Mouse (Mus musculus) hindbrain, embryonic 14.5 days (tissue): Measurements from ENCODE around the gene Cdkn2c. TPM values are rescaled to one million over a fixed set of nuclear protein-coding genes. Genes with fewer than 3 reads are reported as not detected.

ENCODE experiments used
- ATAC-seq: fragments of 200-750 bp; cut with Nextera tagmentation; 2 replicates; pipeline ENCODE4 v1.8.0; 2017; ENCODE audit warnings: moderate number of reproducible peaks, mild to moderate bottlenecking, moderate TSS enrichment, moderate library complexity; ENCODE audit not compliant: low FRiP score
- DNase-seq: peaks from one replicate; pipeline ENCODE4 v3.0.0-alpha.2; 2015; ENCODE audit warnings: low spot score
- H3K27ac ChIP-seq: fragments of 300-500 bp; sonication (generic); 2 replicates; pipeline ENCODE4 v1.5.1; 2014; ENCODE audit warnings: mild to moderate bottlenecking, moderate library complexity
- H3K27me3 ChIP-seq: fragments of 300-500 bp; sonication (generic); 2 replicates; pipeline ENCODE4 v1.6.1; 2014; ENCODE audit warnings: mild to moderate bottlenecking, low read length, mixed read lengths; ENCODE audit not compliant: control insufficient read depth, insufficient read depth
- H3K36me3 ChIP-seq: fragments of 300-500 bp; sonication (generic); replicated peaks from 2 replicates; pipeline ENCODE4 v1.6.1; 2014; ENCODE audit not compliant: control insufficient read depth, insufficient read depth
- H3K4me1 ChIP-seq: fragments of 300-500 bp; sonication (generic); replicated peaks from 2 replicates; pipeline ENCODE4 v1.6.1; 2014; ENCODE audit warnings: antibody characterized with exemption, low read length, mixed read lengths; ENCODE audit not compliant: control insufficient read depth, insufficient read depth
- H3K4me2 ChIP-seq: fragments of 300-500 bp; sonication (generic); replicated peaks from 2 replicates; pipeline ENCODE4 v1.6.1; 2014; ENCODE audit warnings: mild to moderate bottlenecking, moderate library complexity
- H3K4me3 ChIP-seq: fragments of 300-500 bp; sonication (generic); replicated peaks from 2 replicates; pipeline ENCODE4 v1.5.1; 2014; ENCODE audit warnings: mild to moderate bottlenecking, low read length
- H3K9ac ChIP-seq: fragments of 300-500 bp; sonication (generic); 2 replicates; pipeline ENCODE4 v1.6.1; 2014
- H3K9me3 ChIP-seq: fragments of 300-500 bp; sonication (generic); 2 replicates; pipeline ENCODE4 v1.6.1; 2016; ENCODE audit warnings: low read length; ENCODE audit not compliant: control insufficient read depth
- WGBS: fragments of 180-500 bp; shearing (Covaris S2); extraction: QIAGEN DNeasy Blood & Tissue Kit; methylation state at CpG from one replicate; pipeline ENCODE4 v1.1.7; 2014; 5-methylcytosine and 5-hydroxymethylcytosine counted together
- polyA plus RNA-seq: library from polyadenylated mRNA; unstranded; fragments of >200 nt; fragmentation: Nextera tagmentation; extraction: Ambion mirVana; gene quantifications from 2 replicates; pipeline ENCODE4 v1.2.1, GENCODE M21; 2014

Cdkn2c gene
- polyA plus RNA-seq, 1 experiment from 2014 or later = 2.8 TPM

DNA sequence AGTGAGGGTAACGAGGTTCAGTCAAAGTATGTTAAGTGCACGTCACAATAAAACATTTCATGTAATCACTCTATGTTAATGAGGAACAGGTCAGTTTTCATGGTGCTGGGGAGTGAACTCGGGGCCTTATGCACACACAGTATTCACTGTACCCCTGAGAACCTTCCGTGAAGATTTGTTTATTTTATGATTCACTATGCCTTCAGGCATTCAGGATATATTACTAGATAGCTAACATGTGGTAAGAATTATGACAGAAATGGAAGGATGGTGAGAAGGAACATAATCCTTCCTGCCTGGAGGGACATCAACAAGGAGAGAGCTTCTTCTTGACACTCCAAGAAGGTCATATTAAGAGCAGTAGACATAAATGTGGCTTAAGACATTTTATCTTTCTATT is 19.7 kb downstream of the Cdkn2c start:
- H3K36me3 ChIP-seq = no peaks in the 10 kb centered on the region
- H3K27ac ChIP-seq = no peak overlapping the region
- WGBS = 82% methylated on average over 4 of the region's 4 CpGs
- no peak overlapping the region for H3K4me2 ChIP-seq
- no peaks in the 10 kb centered on the region for H3K4me1 ChIP-seq
- H3K4me3 ChIP-seq = no peak overlapping the region
- DNase-seq (no peak), ATAC-seq (no peak)
- H3K9me3 ChIP-seq = no peaks in the 10 kb centered on the region
- 0 out of 2 replicates have a peak, but pooled peaks cover 10% of the 10 kb centered on the region for H3K27me3 ChIP-seq
- no peak overlapping the region for H3K9ac ChIP-seq

GRCm38 (mm10) chr4:109641451-109641850 is 25.5 kb downstream of the Cdkn2c start:
- Histone ChIP-seq H3K4me2 (no peak overlapping the region), H3K4me1 (no peaks in the 10 kb centered on the region), H3K4me3 (no peak overlapping the region), H3K9me3 (no peaks in the 10 kb centered on the region), H3K9ac (no peak overlapping the region), H3K27ac (no peak overlapping the region), H3K36me3 (no peaks in the 10 kb centered on the region), H3K27me3 (no peaks in the 10 kb centered on the region)
- no peak for DNase-seq
- 65% methylated on average over 3 of the region's 3 CpGs for WGBS
- no peak for ATAC-seq

- 90% methylated on average over 7 of the region's 7 CpGs for WGBS
- Histone ChIP-seq H3K36me3 (no peaks in the 10 kb centered on the region), H3K9me3 (no peaks in the 10 kb centered on the region), H3K27me3 (no peaks in the 10 kb centered on the region), H3K4me1 (no peaks in the 10 kb centered on the region), H3K27ac (no peak overlapping the region), H3K4me2 (no peak overlapping the region), H3K9ac (no peak overlapping the region), H3K4me3 (no peak overlapping the region)
- ATAC-seq = no peak
- no peak for DNase-seq
Observed at GRCm38 (mm10) chr4:109640141-109640540, 26.8 kb downstream of the Cdkn2c start.

DNA sequence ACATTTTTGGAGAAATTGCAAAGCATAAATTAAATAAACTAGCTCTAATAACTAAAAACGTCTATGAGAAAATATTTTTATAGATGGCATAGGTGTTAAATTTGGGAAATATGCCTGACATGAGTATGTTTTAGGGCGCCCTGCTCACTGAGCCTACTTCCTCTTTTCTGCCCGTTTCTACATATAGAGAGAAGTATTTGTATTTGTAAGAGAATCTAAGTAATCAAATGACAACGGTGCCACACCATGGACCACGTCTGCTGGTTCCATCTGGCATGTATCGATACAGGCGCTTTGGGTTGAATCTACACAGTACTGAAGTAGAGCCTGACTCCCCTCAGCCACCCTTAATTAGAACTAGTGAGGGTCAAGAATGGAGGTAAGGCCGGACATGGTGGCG is 27.6 kb downstream of the Cdkn2c start:
- Histone ChIP-seq H3K27ac (no peak overlapping the region), H3K9me3 (no peaks in the 10 kb centered on the region), H3K9ac (no peak overlapping the region), H3K4me1 (no peaks in the 10 kb centered on the region), H3K4me2 (no peak overlapping the region), H3K4me3 (no peak overlapping the region), H3K36me3 (no peaks in the 10 kb centered on the region), H3K27me3 (no peaks in the 10 kb centered on the region)
- DNase-seq (no peak), ATAC-seq (no peak)
- WGBS = 90% methylated on average over 9 of the region's 9 CpGs

GRCm38 (mm10) chr4:109634971-109635370 is 32.0 kb downstream of the Cdkn2c start:
- H3K9ac ChIP-seq = no peak overlapping the region
- no peak overlapping the region for H3K27ac ChIP-seq
- H3K27me3 ChIP-seq = no peaks in the 10 kb centered on the region
- ATAC-seq = no peak
- no peak for DNase-seq
- 95% methylated on average over 2 of the region's 2 CpGs for WGBS
- no peak overlapping the region for H3K4me2 ChIP-seq
- no peaks in the 10 kb centered on the region for H3K36me3 ChIP-seq
- no peaks in the 10 kb centered on the region for H3K4me1 ChIP-seq
- no peak overlapping the region for H3K4me3 ChIP-seq
- no peaks in the 10 kb centered on the region for H3K9me3 ChIP-seq

GRCm38 (mm10) chr4:109631029-109631428 is 36.0 kb downstream of the Cdkn2c start:
- no peak overlapping the region for H3K9ac ChIP-seq
- H3K4me1 ChIP-seq = no peaks in the 10 kb centered on the region
- no peaks in the 10 kb centered on the region for H3K27me3 ChIP-seq
- H3K9me3 ChIP-seq = no peaks in the 10 kb centered on the region
- H3K27ac ChIP-seq = no peak overlapping the region
- DNase-seq = no peak
- H3K4me2 ChIP-seq = no peak overlapping the region
- no peaks in the 10 kb centered on the region for H3K36me3 ChIP-seq
- no peak for ATAC-seq
- WGBS = 90% methylated on average over 4 of the region's 4 CpGs
- no peak overlapping the region for H3K4me3 ChIP-seq

GRCm38 (mm10) chr4:109630215-109630614 is 36.8 kb downstream of the Cdkn2c start:
- Histone ChIP-seq H3K4me2 (no peak overlapping the region), H3K27ac (no peak overlapping the region), H3K9ac (no peak overlapping the region), H3K27me3 (no peaks in the 10 kb centered on the region), H3K9me3 (no peaks in the 10 kb centered on the region), H3K4me1 (no peaks in the 10 kb centered on the region), H3K36me3 (no peaks in the 10 kb centered on the region), H3K4me3 (no peak overlapping the region)
- DNase-seq = no peak
- no peak for ATAC-seq
- 75% methylated on average over 2 of the region's 2 CpGs for whole genome bisulfite sequencing

GRCm38 (mm10) chr4:109612596-109612995 is 54.4 kb downstream of the Cdkn2c start:
- Histone ChIP-seq H3K9ac (no peak overlapping the region), H3K4me1 (no peaks in the 10 kb centered on the region), H3K36me3 (no peaks in the 10 kb centered on the region), H3K4me3 (no peak overlapping the region), H3K4me2 (no peak overlapping the region), H3K27ac (no peak overlapping the region), H3K27me3 (no peaks in the 10 kb centered on the region), H3K9me3 (no peaks in the 10 kb centered on the region)
- WGBS = 82% methylated on average over 4 of the region's 4 CpGs
- DNase-seq (no peak), ATAC-seq (no peak)
